Mouse (Mus musculus) gastrocnemius, postnatal 36 days (tissue): Measurements from ENCODE around the gene Spata2l. TPM values are rescaled to one million over a fixed set of nuclear protein-coding genes. Genes with fewer than 3 reads are reported as not detected.
"Not testable (repeated sequence)": the region's sequence is repeated elsewhere in the genome, so short reads cannot be mapped to it uniquely, and the experiment has no call there.

ENCODE experiments used
- DNase-seq, 2 experiments: peaks; one replicate each; pipeline ENCODE4 v3.0.0; 2022
- intact Hi-C: fragments of 180-260 bp; cut with DNase I; formaldehyde crosslinking; loops from one replicate; pipeline ENCODE4 v1.15.1; 2025
- total RNA-seq, 2 experiments: library from RNA; stranded (reverse); gene quantifications; 2 replicates each; pipeline ENCODE4 v1.2.3; 2021

Spata2l gene
- total RNA-seq, 2 experiments from 2014 or later, result 1.3 to 1.4 TPM

DNA sequence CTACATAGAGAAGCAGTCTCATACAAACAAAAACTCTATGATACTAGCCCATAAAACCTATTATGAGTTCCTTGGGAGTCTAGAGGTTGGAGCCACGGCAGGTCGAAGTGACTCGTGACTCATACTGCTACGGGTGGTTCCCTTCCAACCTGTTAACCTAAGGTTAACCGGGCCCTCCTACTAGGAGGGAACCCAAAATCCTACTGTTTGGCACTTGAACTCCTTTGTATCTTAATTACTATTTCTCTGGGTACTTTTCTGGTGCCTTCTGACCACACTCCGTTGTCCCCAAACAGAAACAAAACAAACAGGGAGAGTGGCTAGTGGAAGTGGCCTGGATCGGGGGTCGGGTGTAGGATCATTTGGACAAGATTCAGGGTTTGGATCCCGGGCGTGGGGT, 24.2 kb downstream of the Spata2l start:
- intact Hi-C loops, result no loop called here
- no peak for DNase-seq

DNA sequence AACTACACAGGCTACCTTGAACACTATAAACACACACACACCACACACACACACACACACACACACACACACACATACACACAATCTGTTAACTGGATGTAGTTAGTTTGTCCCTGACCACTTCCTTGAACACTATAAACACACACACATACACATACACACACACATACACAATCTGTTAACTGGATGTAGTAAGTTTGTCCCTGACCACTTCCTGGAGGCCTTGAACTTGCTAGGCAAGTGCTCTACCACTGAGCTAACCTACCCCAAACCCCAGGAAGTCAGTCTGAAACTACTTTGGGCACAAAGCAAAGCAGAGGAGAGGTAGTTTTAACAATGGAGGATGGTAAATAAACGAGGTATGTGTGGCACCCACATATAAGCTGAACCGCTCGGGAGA, 32.5 kb downstream of the Spata2l start:
- DNase-seq, result no peak
- intact Hi-C loops, result no loop called here

GRCm38 (mm10) chr8:123202288-123202687, 33.7 kb downstream of the Spata2l start:
- intact Hi-C loops, result no loop called here

GRCm38 (mm10) chr8:123199864-123200263, 36.2 kb downstream of the Spata2l start:
- intact Hi-C loops, result loop anchor here (2.0 kb wide), 1 partner anchor 91 kb away; no protein-coding TSS in a partner anchor
- DNase-seq, result no peak

More at GRCm38 (mm10) chr8:123202288-123202687, 33.7 kb downstream of the Spata2l start:
- peak in 1 of 2 experiments; percentile 58 for DNase-seq

GRCm38 (mm10) chr8:123197016-123197415, 39.0 kb downstream of the Spata2l start:
- intact Hi-C loops, DNase-seq: not testable (repeated sequence)

- intact Hi-C loops, result no loop called here
- DNase-seq, result no peak
Measured at GRCm38 (mm10) chr8:123193771-123194170, 42.3 kb downstream of the Spata2l start.

DNA sequence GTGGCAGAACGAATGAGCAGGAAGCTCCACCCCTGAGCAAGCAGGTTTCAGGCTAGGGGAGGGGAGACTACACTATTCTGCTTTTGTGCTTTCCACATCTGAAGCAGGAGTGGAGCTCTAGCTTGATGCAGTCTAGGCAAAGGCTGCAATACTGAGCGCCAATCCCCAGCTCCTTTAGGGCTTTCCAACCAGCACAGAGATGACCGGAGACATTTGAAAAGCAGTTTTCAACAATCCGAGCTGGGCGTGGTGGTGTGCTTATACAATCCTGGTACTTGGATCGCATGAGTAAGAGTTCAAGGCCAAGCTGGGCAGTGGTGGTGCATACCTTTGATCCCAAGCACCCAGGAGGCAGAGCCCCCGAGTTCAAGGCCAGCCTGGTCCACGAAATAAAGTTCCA, 44.1 kb downstream of the Spata2l start:
- DNase-seq, result peak in 1 of 2 experiments; percentile 2
- intact Hi-C loops, result no loop called here

DNA sequence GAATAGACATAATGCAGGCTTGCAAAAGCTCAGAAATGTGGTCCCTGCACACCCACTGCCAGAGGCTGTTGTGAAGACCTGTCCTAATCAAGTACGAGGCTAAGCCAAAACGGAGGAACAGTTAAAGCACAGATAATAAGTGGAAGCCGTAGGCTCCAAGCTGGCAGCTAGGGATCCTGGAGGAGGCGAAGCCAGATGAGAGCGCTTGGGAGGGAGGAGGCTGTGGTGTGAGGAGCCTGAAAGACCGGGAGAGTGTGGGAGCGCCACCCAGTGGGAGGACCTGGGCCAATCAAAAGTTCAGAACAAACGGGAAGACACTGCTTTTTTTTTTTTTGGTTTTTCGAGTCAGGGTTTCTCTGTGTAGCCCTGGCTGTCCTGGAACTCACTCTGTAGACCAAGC, 45.4 kb downstream of the Spata2l start:
- peak; percentile 72 to 84 for DNase-seq
- intact Hi-C loops, result no loop called here

DNA sequence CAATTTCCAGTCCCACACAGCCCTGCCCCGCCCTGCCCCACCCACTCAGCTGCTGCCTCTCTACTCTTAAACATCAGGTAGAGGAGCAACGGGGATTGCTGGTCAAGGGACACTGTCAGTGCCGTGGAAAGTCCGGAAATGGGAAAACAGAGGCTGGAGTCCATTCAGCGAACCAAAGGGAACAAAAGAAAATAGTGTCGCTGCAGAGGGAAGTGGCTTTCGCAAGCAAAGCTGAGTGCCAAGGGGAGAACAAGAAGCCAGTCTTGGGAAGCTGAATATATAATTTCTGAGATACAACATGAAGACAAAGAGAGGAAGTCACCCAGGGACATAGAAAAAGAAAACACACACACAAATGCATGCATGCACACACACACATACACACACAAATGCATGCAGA, 47.2 kb downstream of the Spata2l start:
- DNase-seq, result no peak
- intact Hi-C loops, result loop anchor here (5.0 to 10.0 kb wide), 2 partner anchors 42 to 294 kb away; no protein-coding TSS in a partner anchor

DNA sequence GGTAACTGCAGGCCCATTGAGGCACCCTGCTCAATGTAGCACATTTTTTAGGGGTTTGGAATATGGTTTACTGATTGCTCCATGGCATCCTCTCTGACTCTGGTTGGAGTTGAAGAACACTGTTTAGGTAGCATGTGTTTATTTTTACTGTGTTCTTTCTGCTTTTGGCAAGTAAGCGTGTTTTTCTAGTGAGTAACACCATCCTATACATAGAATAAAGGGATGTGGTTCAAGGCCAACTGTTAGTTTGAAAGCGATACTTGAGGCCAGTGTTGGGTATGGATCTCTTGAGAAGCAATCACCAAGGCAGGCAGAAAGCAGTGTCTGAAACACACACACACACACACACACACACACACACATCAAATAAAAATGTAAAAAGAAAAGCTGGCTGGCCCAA, 48.0 kb downstream of the Spata2l start:
- no peak for DNase-seq
- intact Hi-C loops, result loop anchor here (5.0 to 10.0 kb wide), 2 partner anchors 41 to 293 kb away; no protein-coding TSS in a partner anchor

DNA sequence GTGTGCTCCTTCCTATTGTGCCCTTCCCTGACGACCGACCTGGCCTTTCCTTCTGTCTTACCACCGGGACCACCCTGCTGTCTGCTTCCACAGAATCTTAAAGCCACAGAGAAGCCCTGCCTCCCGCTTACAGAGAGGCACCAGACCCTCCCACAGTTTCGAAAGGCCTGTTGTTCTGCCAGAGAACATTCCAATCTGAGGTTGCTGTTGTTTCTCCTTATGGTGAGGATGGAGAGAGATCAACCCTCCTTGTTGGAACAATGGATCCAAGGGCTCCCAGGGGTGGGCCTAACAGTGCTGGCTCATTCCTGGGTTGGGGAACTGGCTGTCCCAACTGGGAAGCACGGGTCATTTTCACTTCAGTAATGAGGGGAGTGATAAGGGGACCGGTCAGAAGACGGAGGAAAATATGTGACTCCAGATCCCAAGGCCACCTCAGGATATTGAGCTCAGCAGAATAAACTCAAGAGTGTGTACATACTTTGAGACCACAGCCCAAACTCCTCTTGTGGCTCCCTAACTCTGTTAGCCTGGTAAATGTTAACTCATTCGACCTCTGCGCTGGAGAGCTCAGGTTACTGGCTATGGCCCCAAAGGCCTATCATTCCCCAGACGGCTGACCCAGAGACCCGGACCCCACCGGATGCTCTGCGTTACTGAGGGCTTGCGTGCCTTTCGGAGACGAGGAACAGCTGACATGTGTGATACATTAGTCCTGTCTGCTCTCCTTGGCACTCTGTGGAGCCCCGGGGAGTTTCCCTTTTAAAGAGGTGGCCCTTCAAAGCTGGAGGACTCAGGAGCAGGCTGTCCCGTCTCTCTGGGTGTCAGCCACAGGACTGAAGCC, 50.2 kb downstream of the Spata2l start, which contains the start of gene Dpep1:
Gene Dpep1 (plus strand): TSS at position 677 of the 844 bp plus-strand sequence.
- intact Hi-C loops, result loop anchor here (5.0 to 10.0 kb wide), 2 partner anchors 38 to 291 kb away; no protein-coding TSS in a partner anchor

DNA sequence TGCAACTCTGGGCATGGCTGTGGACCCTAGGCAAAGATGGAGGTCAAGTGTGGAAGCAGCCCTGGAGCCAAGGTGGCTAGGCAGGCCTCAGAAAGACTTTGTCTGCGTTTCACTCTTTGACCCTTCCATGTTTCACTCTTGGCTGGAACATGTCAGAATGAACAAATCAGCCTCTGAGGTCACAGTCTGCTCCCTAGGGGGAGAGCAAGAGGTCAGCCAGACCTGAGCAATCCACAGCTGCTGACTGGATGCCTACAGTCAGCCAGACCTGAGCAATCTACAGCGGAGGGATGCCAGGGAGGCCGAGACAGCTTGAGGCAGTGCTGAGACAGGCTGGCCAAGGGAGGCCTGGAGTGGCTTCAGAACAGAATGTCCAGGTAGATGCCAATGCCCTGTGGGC, 54.6 kb downstream of the Spata2l start:
- DNase-seq, result peak; percentile 53 to 68
- intact Hi-C loops, result loop anchor here (10.0 kb wide), 1 partner anchor 287 kb away; no protein-coding TSS in a partner anchor

More for the DNA sequence above, 50.2 kb downstream of the Spata2l start, which contains the start of gene Dpep1:
- DNase-seq, result peak; percentile 47 to 66

Other genes starting within 250 kb of the Spata2l start
- 10 to 100 TPM; 47.4 to 55.4 TPM for gene Ankrd11, start 194.0 kb downstream of the Spata2l start, total RNA-seq
- gene Spg7, start 173.3 kb downstream of the Spata2l start, total RNA-seq, result 10 to 100 TPM; 60.6 to 71.8 TPM
- gene Rpl13, start 133.9 kb downstream of the Spata2l start, total RNA-seq, result 100 to 1,000 TPM; 328 to 417 TPM
- gene Cpne7, start 118.9 kb downstream of the Spata2l start, total RNA-seq, result under 1 TPM in 1 of 2 experiments, not detected in 1; 0.23 TPM
- 1 to 10 TPM; 2.8 to 3.0 TPM for gene Sult5a1, start 77.9 kb downstream of the Spata2l start, total RNA-seq
- 10 to 100 TPM; 11.7 to 14.6 TPM for gene Dpep1, start 50.0 kb downstream of the Spata2l start, total RNA-seq
- gene Chmp1a, start 23.5 kb downstream of the Spata2l start, total RNA-seq, result 10 to 100 TPM; 47.8 to 49.7 TPM
- 1 to 10 TPM in 1 of 2 experiments, under 1 TPM in 1; 0.72 to 1.2 TPM for gene Spata33, start 23.4 kb downstream of the Spata2l start, total RNA-seq
- gene Cdk10, start 11.4 kb downstream of the Spata2l start, total RNA-seq, result 10 to 100 TPM; 10.6 to 12.7 TPM
- gene Zfp276, start 18.0 kb upstream of the Spata2l start, total RNA-seq, result 1 to 10 TPM; 5.0 to 5.1 TPM
- 10 to 100 TPM; 16.3 to 17.8 TPM for gene Vps9d1, start 18.1 kb upstream of the Spata2l start, total RNA-seq
- under 1 TPM; 0.28 to 0.42 TPM for gene Fanca, start 82.3 kb upstream of the Spata2l start, total RNA-seq
- under 1 TPM in 1 of 2 experiments, not detected in 1; 0.27 TPM for gene Spire2, start 96.5 kb upstream of the Spata2l start, total RNA-seq
- 100 to 1,000 TPM; 136 to 137 TPM for gene Tcf25, start 137.5 kb upstream of the Spata2l start, total RNA-seq
- gene Mc1r, start 170.9 kb upstream of the Spata2l start, total RNA-seq, result not detected
- under 1 TPM in 1 of 2 experiments, not detected in 1; 0.20 TPM for gene Tubb3, start 175.2 kb upstream of the Spata2l start, total RNA-seq
- gene Def8, start 187.3 kb upstream of the Spata2l start, total RNA-seq, result 10 to 100 TPM; 35.7 to 40.3 TPM
- 10 to 100 TPM; 34.6 to 38.2 TPM for gene Afg3l1, start 241.7 kb upstream of the Spata2l start, total RNA-seq